Mouse (Mus musculus) thymus, adult 2 months (tissue): Measurements from ENCODE around the gene Ppt1.

Source experiments
- CTCF ChIP-seq: fragments of 200-500 bp; IDR thresholded peaks from 2 replicates; pipeline ENCODE4 v1.5.1; 2012; ENCODE audit warnings: mild to moderate bottlenecking, control low read depth, low read length, moderate library complexity, borderline replicate concordance; ENCODE audit not compliant: control insufficient read depth, poor library complexity, insufficient read depth; ENCODE audit errors: extremely low read depth
- POLR2A ChIP-seq: fragments of 200-500 bp; IDR thresholded peaks from 2 replicates; pipeline ENCODE4 v1.6.1; 2012; ENCODE audit warnings: mild to moderate bottlenecking, low read length, control low read depth, moderate library complexity; ENCODE audit not compliant: control insufficient read depth, poor library complexity, insufficient read depth; ENCODE audit errors: extremely low read depth

DNA sequence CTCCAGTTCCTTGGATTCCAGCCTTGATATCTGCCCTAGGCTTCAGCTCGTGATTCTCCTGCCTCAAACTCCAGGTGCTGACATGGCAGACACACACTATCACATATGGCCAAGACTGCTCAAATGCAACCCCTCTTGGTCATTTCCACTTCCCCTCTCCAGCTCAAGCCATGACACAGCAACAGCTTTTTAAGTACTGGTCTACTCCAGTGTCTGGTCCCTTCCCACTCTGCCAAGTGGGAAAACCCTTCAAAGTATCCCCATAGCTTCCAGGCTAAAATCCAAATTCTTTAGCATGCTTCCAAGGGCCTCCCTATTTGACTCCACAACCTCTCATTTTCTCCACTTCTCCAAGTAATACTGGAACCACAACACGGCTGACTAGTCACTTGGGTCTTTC lies 48.0 kb downstream of the Ppt1 start:
- TF ChIP-seq CTCF (no peak), POLR2A (no peak)
